Mouse (Mus musculus): ENCODE results near the gene Xrcc3. TPM values are rescaled to one million over a fixed set of nuclear protein-coding genes. Genes with fewer than 3 reads are reported as not detected.

The Xrcc3 gene
- polyA plus RNA-seq, 1 experiment from 2014 or later, result 6.9 TPM

- H3K9ac ChIP-seq (ENCODE audit: low read length), result peak overlapping the region; percentile 16; the same call in 1 of the 2 replicates
- 62% methylated on average over 22 of the region's 22 CpGs for WGBS
- no peak overlapping the region for H3K4me2 ChIP-seq (ENCODE audit: low read depth, low read length)
- peaks cover 36% of the 10 kb centered on the region for H3K36me3 ChIP-seq (ENCODE audit: control insufficient read depth, insufficient read depth, low read length)
- peaks cover 3% of the 10 kb centered on the region; the same call in 1 of the 2 replicates for H3K4me1 ChIP-seq (ENCODE audit: control insufficient read depth, insufficient read depth, low read length)
- H3K27me3 ChIP-seq (ENCODE audit: control insufficient read depth, insufficient read depth, low read length), result no peaks in the 10 kb centered on the region
- no peaks in the 10 kb centered on the region for H3K9me3 ChIP-seq (replicated peaks; ENCODE audit: control insufficient read depth, low read length)
- H3K27ac ChIP-seq (ENCODE audit: low read length), result 0 out of 2 replicates have a peak overlapping the region, but pooled peaks have one; percentile 15
- H3K4me3 ChIP-seq (replicated peaks; ENCODE audit: low read length), result no peak overlapping the region
- ATAC-seq (ENCODE audit: insufficient read depth, low FRiP score), result peak; percentile 71; the same call in 1 of the 2 replicates
Measured at GRCm38 (mm10) chr12:111794102-111794501, 19.6 kb downstream of the Xrcc3 start.

GRCm38 (mm10) chr12:111791474-111792104 is 22.1 kb downstream of the Xrcc3 start:
- Histone ChIP-seq H3K4me1 (ENCODE audit: control insufficient read depth, insufficient read depth, low read length) (peaks cover 3% of the 10 kb centered on the region; the same call in 1 of the 2 replicates), H3K27ac (ENCODE audit: low read length) (no peak overlapping the region), H3K27me3 (ENCODE audit: control insufficient read depth, insufficient read depth, low read length) (no peaks in the 10 kb centered on the region), H3K9ac (ENCODE audit: low read length) (no peak overlapping the region), H3K4me2 (ENCODE audit: low read depth, low read length) (no peak overlapping the region), H3K9me3 (replicated peaks; ENCODE audit: control insufficient read depth, low read length) (no peaks in the 10 kb centered on the region), H3K4me3 (replicated peaks; ENCODE audit: low read length) (no peak overlapping the region), H3K36me3 (ENCODE audit: control insufficient read depth, insufficient read depth, low read length) (peaks cover 37% of the 10 kb centered on the region)
- ATAC-seq (ENCODE audit: insufficient read depth, low FRiP score), result no peak
- WGBS, result 88% methylated on average over 13 of the region's 13 CpGs

DNA sequence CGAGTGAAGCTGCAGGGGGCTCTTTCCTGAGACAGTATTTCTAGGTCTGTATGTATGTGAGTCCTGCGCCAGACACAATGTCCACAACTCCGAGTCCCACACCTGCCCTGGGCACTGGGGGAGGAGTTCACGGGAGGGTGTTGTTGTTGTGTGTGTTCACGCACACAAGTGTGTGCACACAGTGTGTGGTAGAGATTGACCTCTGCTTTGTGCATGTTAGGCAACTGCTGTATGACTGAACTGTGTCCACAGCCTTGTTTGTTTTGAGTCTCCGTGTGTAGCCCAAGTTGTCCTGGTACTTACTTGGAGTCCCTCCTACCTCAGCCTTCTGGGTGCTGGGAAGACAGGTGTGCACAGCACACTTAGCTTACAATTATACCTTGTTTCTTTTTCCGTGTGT is 23.0 kb downstream of the Xrcc3 start:
- no peak overlapping the region for H3K4me2 ChIP-seq (ENCODE audit: low read depth, low read length)
- H3K9ac ChIP-seq (ENCODE audit: low read length), result no peak overlapping the region
- peaks cover 34% of the 10 kb centered on the region for H3K36me3 ChIP-seq (ENCODE audit: control insufficient read depth, insufficient read depth, low read length)
- no peak overlapping the region for H3K27ac ChIP-seq (ENCODE audit: low read length)
- H3K27me3 ChIP-seq (ENCODE audit: control insufficient read depth, insufficient read depth, low read length), result no peaks in the 10 kb centered on the region
- ATAC-seq (ENCODE audit: insufficient read depth, low FRiP score), result no peak
- peaks cover 3% of the 10 kb centered on the region; the same call in 1 of the 2 replicates for H3K4me1 ChIP-seq (ENCODE audit: control insufficient read depth, insufficient read depth, low read length)
- H3K4me3 ChIP-seq (replicated peaks; ENCODE audit: low read length), result no peak overlapping the region
- WGBS, result 85% methylated on average over 7 of the region's 7 CpGs
- H3K9me3 ChIP-seq (replicated peaks; ENCODE audit: control insufficient read depth, low read length), result no peaks in the 10 kb centered on the region

DNA sequence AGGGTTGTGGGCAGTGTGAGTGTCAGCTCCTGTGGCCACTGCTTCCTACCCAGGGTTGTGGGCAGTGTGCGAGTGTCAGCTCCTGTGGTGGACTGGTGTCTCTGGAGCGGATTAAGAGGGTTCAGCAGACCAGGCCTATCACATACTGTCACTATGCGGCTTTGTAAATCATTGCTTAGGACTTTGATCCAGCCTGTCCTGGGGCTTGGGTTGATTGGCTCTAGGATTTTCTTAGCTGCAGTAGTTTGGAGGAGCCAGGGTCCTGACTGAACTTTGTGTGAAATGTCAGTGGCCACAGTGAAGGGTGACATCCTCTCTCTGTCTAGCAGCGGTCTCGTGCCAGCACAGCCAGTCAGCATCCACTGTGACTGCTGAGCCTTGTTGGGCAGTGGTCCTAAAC is 23.6 kb downstream of the Xrcc3 start:
- H3K4me1 ChIP-seq (ENCODE audit: control insufficient read depth, insufficient read depth, low read length), result peaks cover 3% of the 10 kb centered on the region; the same call in 1 of the 2 replicates
- H3K27me3 ChIP-seq (ENCODE audit: control insufficient read depth, insufficient read depth, low read length), result no peaks in the 10 kb centered on the region
- H3K4me3 ChIP-seq (replicated peaks; ENCODE audit: low read length), result no peak overlapping the region
- H3K27ac ChIP-seq (ENCODE audit: low read length), result no peak overlapping the region
- H3K9ac ChIP-seq (ENCODE audit: low read length), result no peak overlapping the region
- no peak overlapping the region for H3K4me2 ChIP-seq (ENCODE audit: low read depth, low read length)
- ATAC-seq (ENCODE audit: insufficient read depth, low FRiP score), result no peak
- WGBS, result 85% methylated on average over 5 of the region's 5 CpGs
- H3K9me3 ChIP-seq (replicated peaks; ENCODE audit: control insufficient read depth, low read length), result no peaks in the 10 kb centered on the region
- H3K36me3 ChIP-seq (ENCODE audit: control insufficient read depth, insufficient read depth, low read length), result peaks cover 29% of the 10 kb centered on the region

- Histone ChIP-seq H3K36me3 (ENCODE audit: control insufficient read depth, insufficient read depth, low read length) (peaks cover 34% of the 10 kb centered on the region), H3K4me2 (ENCODE audit: low read depth, low read length) (no peak overlapping the region), H3K9me3 (replicated peaks; ENCODE audit: control insufficient read depth, low read length) (no peaks in the 10 kb centered on the region), H3K9ac (ENCODE audit: low read length) (no peak overlapping the region), H3K27me3 (ENCODE audit: control insufficient read depth, insufficient read depth, low read length) (no peaks in the 10 kb centered on the region), H3K27ac (ENCODE audit: low read length) (no peak overlapping the region), H3K4me1 (ENCODE audit: control insufficient read depth, insufficient read depth, low read length) (no peaks in the 10 kb centered on the region), H3K4me3 (replicated peaks; ENCODE audit: low read length) (no peak overlapping the region)
- WGBS, result 83% methylated on average over 6 of the region's 6 CpGs
- ATAC-seq (ENCODE audit: insufficient read depth, low FRiP score), result no peak
Measured at GRCm38 (mm10) chr12:111787015-111787414, 26.7 kb downstream of the Xrcc3 start.

GRCm38 (mm10) chr12:111785174-111785573 is 28.5 kb downstream of the Xrcc3 start:
- no peak overlapping the region for H3K9ac ChIP-seq (ENCODE audit: low read length)
- H3K27me3 ChIP-seq (ENCODE audit: control insufficient read depth, insufficient read depth, low read length), result no peaks in the 10 kb centered on the region
- H3K9me3 ChIP-seq (replicated peaks; ENCODE audit: control insufficient read depth, low read length), result no peaks in the 10 kb centered on the region
- H3K4me2 ChIP-seq (ENCODE audit: low read depth, low read length), result no peak overlapping the region
- WGBS, result 61% methylated on average over 15 of the region's 15 CpGs
- H3K27ac ChIP-seq (ENCODE audit: low read length), result no peak overlapping the region
- H3K4me1 ChIP-seq (ENCODE audit: control insufficient read depth, insufficient read depth, low read length), result no peaks in the 10 kb centered on the region
- H3K36me3 ChIP-seq (ENCODE audit: control insufficient read depth, insufficient read depth, low read length), result peaks cover 34% of the 10 kb centered on the region
- ATAC-seq (ENCODE audit: insufficient read depth, low FRiP score), result peak; percentile 44; the same call in 1 of the 2 replicates
- H3K4me3 ChIP-seq (replicated peaks; ENCODE audit: low read length), result no peak overlapping the region

DNA sequence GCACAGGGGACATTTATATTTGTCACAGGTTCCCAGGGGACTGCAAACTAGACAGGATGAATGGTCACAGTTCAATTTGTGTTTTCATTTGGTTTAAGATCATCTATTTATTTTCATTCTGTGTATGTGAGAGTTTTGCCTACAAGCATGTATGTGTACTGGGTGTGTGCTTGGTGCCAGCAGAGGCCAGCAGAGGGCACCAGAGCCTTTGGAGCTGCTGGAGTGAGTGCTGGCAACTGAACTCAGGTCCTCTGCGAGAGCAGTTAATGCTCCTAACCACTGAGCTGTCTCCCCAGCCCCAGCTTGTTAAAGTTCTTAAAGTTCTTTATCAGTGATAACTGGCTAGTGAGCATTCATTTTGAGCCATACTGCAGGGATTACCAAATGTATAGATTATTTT is 34.1 kb downstream of the Xrcc3 start:
- Histone ChIP-seq H3K36me3 (ENCODE audit: control insufficient read depth, insufficient read depth, low read length) (peaks cover 43% of the 10 kb centered on the region), H3K9me3 (replicated peaks; ENCODE audit: control insufficient read depth, low read length) (no peaks in the 10 kb centered on the region), H3K4me1 (ENCODE audit: control insufficient read depth, insufficient read depth, low read length) (no peaks in the 10 kb centered on the region), H3K4me2 (ENCODE audit: low read depth, low read length) (no peak overlapping the region), H3K27me3 (ENCODE audit: control insufficient read depth, insufficient read depth, low read length) (no peaks in the 10 kb centered on the region), H3K9ac (ENCODE audit: low read length) (no peak overlapping the region), H3K4me3 (replicated peaks; ENCODE audit: low read length) (no peak overlapping the region), H3K27ac (ENCODE audit: low read length) (peak overlapping the region; percentile 72)
- ATAC-seq (ENCODE audit: insufficient read depth, low FRiP score), result no peak
- WGBS, result 100% methylated on average over 1 of the region's 1 CpGs

GRCm38 (mm10) chr12:111777919-111778318 is 35.8 kb downstream of the Xrcc3 start:
- no peaks in the 10 kb centered on the region for H3K27me3 ChIP-seq (ENCODE audit: control insufficient read depth, insufficient read depth, low read length)
- H3K36me3 ChIP-seq (ENCODE audit: control insufficient read depth, insufficient read depth, low read length), result peaks cover 42% of the 10 kb centered on the region
- ATAC-seq (ENCODE audit: insufficient read depth, low FRiP score), result no peak
- no peak overlapping the region for H3K4me2 ChIP-seq (ENCODE audit: low read depth, low read length)
- WGBS, result 84% methylated on average over 13 of the region's 13 CpGs
- H3K9ac ChIP-seq (ENCODE audit: low read length), result no peak overlapping the region
- H3K9me3 ChIP-seq (replicated peaks; ENCODE audit: control insufficient read depth, low read length), result no peaks in the 10 kb centered on the region
- no peak overlapping the region for H3K4me3 ChIP-seq (replicated peaks; ENCODE audit: low read length)
- no peak overlapping the region for H3K27ac ChIP-seq (ENCODE audit: low read length)
- H3K4me1 ChIP-seq (ENCODE audit: control insufficient read depth, insufficient read depth, low read length), result no peaks in the 10 kb centered on the region

DNA sequence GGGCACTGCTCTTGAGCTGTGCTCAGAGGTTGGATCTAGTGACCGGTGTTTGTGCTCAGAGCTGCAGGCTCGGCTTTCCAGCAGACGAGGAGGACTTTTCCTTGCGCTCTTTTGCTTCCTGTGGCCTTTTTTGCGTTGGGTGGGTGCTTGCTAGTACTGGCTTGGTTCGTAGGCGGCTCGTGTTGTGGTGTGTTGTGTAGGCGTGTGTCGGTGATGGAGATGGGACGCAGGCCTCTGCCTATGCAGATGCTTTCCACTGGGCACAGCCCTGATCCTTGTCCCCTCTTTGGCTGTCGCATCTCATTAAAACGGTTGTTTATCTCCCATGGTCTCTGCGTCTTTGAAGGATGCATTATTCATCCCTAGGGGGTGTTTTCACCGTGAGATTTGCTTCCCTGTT is 38.8 kb downstream of the Xrcc3 start:
- H3K4me1 ChIP-seq (ENCODE audit: control insufficient read depth, insufficient read depth, low read length), result peaks cover 3% of the 10 kb centered on the region
- H3K36me3 ChIP-seq (ENCODE audit: control insufficient read depth, insufficient read depth, low read length), result peaks cover 37% of the 10 kb centered on the region
- H3K9ac ChIP-seq (ENCODE audit: low read length), result no peak overlapping the region
- no peaks in the 10 kb centered on the region for H3K9me3 ChIP-seq (replicated peaks; ENCODE audit: control insufficient read depth, low read length)
- no peak for ATAC-seq (ENCODE audit: insufficient read depth, low FRiP score)
- no peak overlapping the region for H3K4me2 ChIP-seq (ENCODE audit: low read depth, low read length)
- 82% methylated on average over 15 of the region's 15 CpGs for WGBS
- no peaks in the 10 kb centered on the region for H3K27me3 ChIP-seq (ENCODE audit: control insufficient read depth, insufficient read depth, low read length)
- no peak overlapping the region for H3K4me3 ChIP-seq (replicated peaks; ENCODE audit: low read length)
- no peak overlapping the region for H3K27ac ChIP-seq (ENCODE audit: low read length)

All from stomach, embryonic 16.5 days (tissue).